Mouse (Mus musculus) embryo, embryonic 10.5 days (tissue): ENCODE data around the gene Olfr106-ps.

Source experiments
- DNase-seq: peaks from one replicate; pipeline ENCODE4 v3.0.0-alpha.2; 2015; ENCODE audit warnings: low spot score

Olfr106-ps gene

GRCm38 (mm10) chr17:37390093-37390492 is at the start of gene Olfr106-ps:
Gene Olfr106-ps, plus strand, starts transcription at chr17:37390393.
- no peak for DNase-seq

GRCm38 (mm10) chr17:37359282-37359681 is 30.9 kb upstream of the Olfr106-ps start, which contains the start of gene Olfr104-ps:
Gene Olfr104-ps, plus strand, starts transcription at chr17:37359582.
- no peak for DNase-seq

GRCm38 (mm10) chr17:37378733-37379132 is 11.5 kb upstream of the Olfr106-ps start, which contains the start of gene Olfr105-ps:
Gene Olfr105-ps, plus strand, starts transcription at chr17:37379033.
- no peak for DNase-seq

DNA sequence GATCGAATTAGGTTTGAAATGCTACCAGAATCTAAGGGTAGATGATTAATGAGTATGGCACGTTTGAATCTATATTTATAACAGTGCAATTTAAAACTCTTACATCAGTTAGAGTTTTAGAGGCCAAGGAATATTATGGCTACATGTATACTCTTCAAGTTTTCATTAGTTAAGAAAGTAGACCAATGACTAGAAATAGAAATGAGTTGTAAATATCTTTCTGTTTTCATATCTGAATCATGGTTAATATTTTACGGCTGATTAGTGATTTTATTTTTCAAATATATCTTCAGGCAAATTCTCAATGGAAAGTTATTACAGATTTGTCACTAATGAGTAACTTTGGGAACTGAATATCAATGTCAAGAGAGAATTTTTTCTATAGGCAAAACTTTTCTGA is 8.7 kb downstream of the Olfr106-ps start, which contains the start of gene Olfr107:
Gene Olfr107, plus strand, starts transcription at position 301 of the 400 bp plus-strand sequence.
- no peak for DNase-seq

- DNase-seq = no peak
Measured at GRCm38 (mm10) chr17:37413380-37413779, 23.2 kb downstream of the Olfr106-ps start.

DNA sequence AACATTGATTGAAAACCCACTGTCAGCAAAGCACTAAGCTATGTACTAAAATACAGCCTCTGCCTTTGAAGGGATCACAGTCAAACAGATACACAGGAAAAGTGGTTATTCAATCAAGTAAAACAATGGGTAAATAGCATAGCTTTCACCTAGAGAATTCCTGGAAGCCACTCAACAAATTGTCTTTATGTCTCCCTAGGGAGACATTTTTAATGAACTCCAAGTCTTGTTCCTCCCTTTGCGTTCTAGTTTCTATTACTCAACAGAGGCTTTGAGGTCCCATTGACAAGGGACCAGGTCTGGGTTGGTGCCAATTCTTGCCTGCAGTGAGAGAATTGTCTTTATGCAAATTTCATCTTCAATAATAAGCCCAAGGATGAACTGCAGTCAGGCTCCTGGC is 55.0 kb downstream of the Olfr106-ps start, which contains the start of gene Olfr108:
Gene Olfr108, plus strand, starts transcription at position 301 of the 400 bp plus-strand sequence.
- no peak for DNase-seq
